ENCODE assay signal across 8 mouse cellular contexts in the genomic region with DNA sequence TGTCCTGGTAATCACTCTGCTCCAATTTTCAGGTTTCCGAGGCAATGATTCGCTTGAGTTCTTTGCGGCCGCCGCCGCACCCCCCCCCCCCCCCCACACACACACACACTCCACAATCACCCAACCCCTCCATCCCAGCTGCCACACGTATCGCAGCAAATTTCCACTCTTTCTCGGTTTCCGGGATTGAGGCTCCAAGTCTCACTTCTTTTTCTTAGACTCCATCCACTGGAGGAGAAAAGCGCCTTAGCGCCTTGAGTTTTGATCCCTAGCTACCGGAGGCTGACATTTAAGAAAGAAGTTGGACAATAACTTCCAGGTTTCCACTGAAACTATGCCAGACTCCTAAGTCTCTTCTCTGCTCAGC. TPM values are rescaled to one million over a fixed set of nuclear protein-coding genes. Genes with fewer than 3 reads are reported as not detected.
A peak's percentile ranks its signal among the peaks of the same experiment; 100 is the strongest.
DNase-seq lines count a peak whose midpoint lies in the region; ATAC-seq and TF ChIP-seq lines count a peak whose summit lies in the region.

No protein-coding gene starts in this region.

- WGBS in heart, embryonic 13.5 days = 0% methylated on average over 11 of the region's 13 CpGs
- WGBS in embryonic facial prominence, embryonic 15.5 days = under 1% methylated on average over 11 of the region's 13 CpGs
- 0% methylated on average over 13 of the region's 13 CpGs for WGBS in limb, embryonic 15.5 days
- under 1% methylated on average over 13 of the region's 13 CpGs for WGBS in stomach, embryonic 14.5 days

- peak overlapping the region; percentile 70 for H3K4me3 ChIP-seq in heart, embryonic 13.5 days
- peak overlapping the region; percentile 95 for H3K4me3 ChIP-seq in E14TG2a.4 (replicated peaks; ENCODE audit: low read length)
- peak overlapping the region; percentile 89 for H3K4me3 ChIP-seq in embryonic facial prominence, embryonic 15.5 days (replicated peaks)
- peak overlapping the region; percentile 88 for H3K4me3 ChIP-seq in limb, embryonic 15.5 days
- H3K4me3 ChIP-seq in stomach, embryonic 14.5 days (ENCODE audit: low read depth, low read length) = peak overlapping the region; percentile 78

- peaks cover 33% of the 10 kb centered on the region for H3K4me1 ChIP-seq in heart, embryonic 13.5 days
- H3K4me1 ChIP-seq in E14TG2a.4 (replicated peaks; ENCODE audit: low read depth, low read length) = peaks cover 22% of the 10 kb centered on the region
- H3K4me1 ChIP-seq in embryonic facial prominence, embryonic 15.5 days = peaks cover 4% of the 10 kb centered on the region; the same call in 1 of the 2 replicates
- peaks cover 13% of the 10 kb centered on the region; the same call in 1 of the 2 replicates for H3K4me1 ChIP-seq in limb, embryonic 15.5 days
- peaks cover 11% of the 10 kb centered on the region for H3K4me1 ChIP-seq in stomach, embryonic 14.5 days (ENCODE audit: control insufficient read depth, insufficient read depth, low read length)

- intact Hi-C loops in heart, postnatal 10 days (cut with DNase I) = loop anchor here (5.0 kb wide), 1 partner anchor 149 kb away; the partner anchor contains the start of gene Taf12

- peak overlapping the region; percentile 76 for H3K4me2 ChIP-seq in heart, embryonic 13.5 days
- peak overlapping the region; percentile 52 for H3K4me2 ChIP-seq in embryonic facial prominence, embryonic 15.5 days (replicated peaks)
- H3K4me2 ChIP-seq in limb, embryonic 15.5 days = peak overlapping the region; percentile 51
- H3K4me2 ChIP-seq in stomach, embryonic 14.5 days (replicated peaks; ENCODE audit: low read depth, low read length) = peak overlapping the region; percentile 39

- no peaks in the 10 kb centered on the region for H3K36me3 ChIP-seq in heart, embryonic 13.5 days
- no peaks in the 10 kb centered on the region for H3K36me3 ChIP-seq in E14TG2a.4 (ENCODE audit: insufficient read depth, low read length)
- H3K36me3 ChIP-seq in embryonic facial prominence, embryonic 15.5 days = no peaks in the 10 kb centered on the region
- H3K36me3 ChIP-seq in limb, embryonic 15.5 days = no peaks in the 10 kb centered on the region
- H3K36me3 ChIP-seq in stomach, embryonic 14.5 days (ENCODE audit: control insufficient read depth, insufficient read depth, low read length) = no peaks in the 10 kb centered on the region

- H3K9ac ChIP-seq in heart, embryonic 13.5 days = peak overlapping the region; percentile 90
- peak overlapping the region; percentile 91 for H3K9ac ChIP-seq in embryonic facial prominence, embryonic 15.5 days
- H3K9ac ChIP-seq in limb, embryonic 15.5 days = peak overlapping the region; percentile 89
- H3K9ac ChIP-seq in stomach, embryonic 14.5 days (replicated peaks; ENCODE audit: low read depth, low read length) = peak overlapping the region; percentile 75

- no peaks in the 10 kb centered on the region for H3K27me3 ChIP-seq in heart, embryonic 13.5 days (replicated peaks)
- H3K27me3 ChIP-seq in E14TG2a.4 (ENCODE audit: insufficient read depth, low read length) = no peaks in the 10 kb centered on the region
- H3K27me3 ChIP-seq in embryonic facial prominence, embryonic 15.5 days = no peaks in the 10 kb centered on the region
- H3K27me3 ChIP-seq in limb, embryonic 15.5 days = no peaks in the 10 kb centered on the region
- H3K27me3 ChIP-seq in stomach, embryonic 14.5 days (ENCODE audit: control insufficient read depth, insufficient read depth, low read length) = no peaks in the 10 kb centered on the region

- peak overlapping the region; percentile 98 for H3K27ac ChIP-seq in heart, embryonic 13.5 days (replicated peaks)
- peak overlapping the region; percentile 98 for H3K27ac ChIP-seq in embryonic facial prominence, embryonic 15.5 days (replicated peaks)
- peak overlapping the region; percentile 99 for H3K27ac ChIP-seq in limb, embryonic 15.5 days
- H3K27ac ChIP-seq in stomach, embryonic 14.5 days (ENCODE audit: low read length) = peak overlapping the region; percentile 99

- ATAC-seq in heart, embryonic 13.5 days (ENCODE audit: extremely low read depth, insufficient number of reproducible peaks, low FRiP score, low TSS enrichment) = no peak
- no peak for ATAC-seq in embryonic facial prominence, embryonic 15.5 days (ENCODE audit: insufficient number of reproducible peaks, low FRiP score, low TSS enrichment, low read depth)
- no peak for ATAC-seq in limb, embryonic 15.5 days (ENCODE audit: insufficient number of reproducible peaks, low FRiP score, low TSS enrichment, low read depth)
- ATAC-seq in stomach, embryonic 14.5 days (ENCODE audit: insufficient number of reproducible peaks, insufficient read depth, low FRiP score, low read depth) = no peak

- 0 out of 2 replicates have a peak, but pooled peaks cover 2% of the 10 kb centered on the region for H3K9me3 ChIP-seq in heart, embryonic 13.5 days
- H3K9me3 ChIP-seq in E14TG2a.4 (ENCODE audit: low read length) = no peaks in the 10 kb centered on the region
- H3K9me3 ChIP-seq in embryonic facial prominence, embryonic 15.5 days (replicated peaks) = no peaks in the 10 kb centered on the region
- no peaks in the 10 kb centered on the region for H3K9me3 ChIP-seq in limb, embryonic 15.5 days
- no peaks in the 10 kb centered on the region for H3K9me3 ChIP-seq in stomach, embryonic 14.5 days (ENCODE audit: control insufficient read depth, low read depth, low read length)

- DNase-seq in heart, postnatal 10 days = no peak
- DNase-seq in layer of hippocampus, postnatal 36 days = no peak
- DNase-seq in cerebellum, adult 11-12 months = no peak

- no peak for TF ChIP-seq CTCF in E14TG2a.4 (conservative IDR thresholded peaks at IDR 0.05; ENCODE audit: low read length)

RNA-seq across cellular contexts. Expression of gene Phactr4, which starts 0.8 kb away (rescaled TPM):
- 15.9 and 16.7 TPM in 2 replicates for polyA plus RNA-seq in heart, embryonic 13.5 days (2015; fragmentation: Nextera tagmentation; extraction: Ambion mirVana)
- 10 to 100 TPM; 29.2 to 29.4 TPM for total RNA-seq in heart, postnatal 10 days (2021)
- polyA plus RNA-seq in embryonic facial prominence, embryonic 15.5 days (2015; fragmentation: Nextera tagmentation; extraction: Ambion mirVana) = 21.6 and 21.8 TPM in 2 replicates
- 20.1 and 20.9 TPM in 2 replicates for polyA plus RNA-seq in limb, embryonic 15.5 days (2015; fragmentation: Nextera tagmentation; extraction: Ambion mirVana)
- 26.3 and 27.5 TPM in 2 replicates for polyA plus RNA-seq in stomach, embryonic 14.5 days (2014; fragmentation: Nextera tagmentation; extraction: Ambion mirVana)
- total RNA-seq in layer of hippocampus, postnatal 36 days (2021) = 10 to 100 TPM in 1 of 2 experiments, 1 to 10 TPM in 1; 8.3 to 12.8 TPM

RNA-seq across cellular contexts. Expression of gene Med18, which starts 42.2 kb away (rescaled TPM):
- polyA plus RNA-seq in heart, embryonic 13.5 days (2015; fragmentation: Nextera tagmentation; extraction: Ambion mirVana) = 13.9 and 15.8 TPM in 2 replicates
- total RNA-seq in heart, postnatal 10 days (2021) = 1 to 10 TPM; 6.7 to 7.1 TPM
- polyA plus RNA-seq in embryonic facial prominence, embryonic 15.5 days (2015; fragmentation: Nextera tagmentation; extraction: Ambion mirVana) = 22.2 and 22.7 TPM in 2 replicates
- 22.2 and 24.1 TPM in 2 replicates for polyA plus RNA-seq in limb, embryonic 15.5 days (2015; fragmentation: Nextera tagmentation; extraction: Ambion mirVana)
- polyA plus RNA-seq in stomach, embryonic 14.5 days (2014; fragmentation: Nextera tagmentation; extraction: Ambion mirVana) = 18.8 and 22.8 TPM in 2 replicates
- total RNA-seq in layer of hippocampus, postnatal 36 days (2021) = 10 to 100 TPM in 1 of 2 experiments, 1 to 10 TPM in 1; 8.8 to 10.4 TPM
